Comparison of ENCODE assay signal across 14 mouse cellular contexts in genomic region chr9:70977392-70977791, GRCm38 (mm10). TPM values are rescaled to one million over a fixed set of nuclear protein-coding genes. Genes with fewer than 3 reads are reported as not detected.
A peak's percentile ranks its signal among the peaks of the same experiment; 100 is the strongest.
DNase-seq lines count a peak whose midpoint lies in the region; ATAC-seq lines count a peak whose summit lies in the region.
"Had no signal": no experiment of that assay in that cellular context is flagged by ENCODE, and none has a peak within 500 bp of the region (broad histone marks: within the 10 kb centered on the region; RNA-seq: fewer than 3 reads in every experiment).

No protein-coding gene starts in this region.

- no peaks in the 10 kb centered on the region for H3K4me1 ChIP-seq in kidney, embryonic 14.5 days (ENCODE audit: control insufficient read depth, insufficient read depth, low read length)
- H3K4me1 ChIP-seq in heart, embryonic 13.5 days = no peaks in the 10 kb centered on the region
- H3K4me1 ChIP-seq in kidney, embryonic 15.5 days = no peaks in the 10 kb centered on the region
- H3K4me1 ChIP-seq: midbrain, embryonic 15.5 days had no signal

- H3K27me3 ChIP-seq in kidney, embryonic 14.5 days (ENCODE audit: control insufficient read depth, insufficient read depth, low read length) = no peaks in the 10 kb centered on the region
- H3K27me3 ChIP-seq in heart, embryonic 13.5 days (replicated peaks) = no peaks in the 10 kb centered on the region
- no peaks in the 10 kb centered on the region for H3K27me3 ChIP-seq in kidney, embryonic 15.5 days
- H3K27me3 ChIP-seq: liver, embryonic 13.5 days; midbrain, embryonic 15.5 days had no signal

- H3K36me3 ChIP-seq in kidney, embryonic 14.5 days (ENCODE audit: control insufficient read depth, insufficient read depth, low read length) = no peaks in the 10 kb centered on the region
- H3K36me3 ChIP-seq in heart, embryonic 13.5 days = no peaks in the 10 kb centered on the region
- H3K36me3 ChIP-seq in kidney, embryonic 15.5 days = no peaks in the 10 kb centered on the region
- H3K36me3 ChIP-seq: liver, embryonic 13.5 days; midbrain, embryonic 15.5 days had no signal

- ATAC-seq in kidney, embryonic 14.5 days (ENCODE audit: low FRiP score, low TSS enrichment) = no peak
- no peak for ATAC-seq in heart, embryonic 13.5 days (ENCODE audit: extremely low read depth, insufficient number of reproducible peaks, low FRiP score, low TSS enrichment)
- ATAC-seq in kidney, embryonic 15.5 days (replicated peaks; ENCODE audit: low FRiP score) = no peak
- ATAC-seq: midbrain, embryonic 15.5 days had no signal

- H3K4me3 ChIP-seq in kidney, embryonic 14.5 days (ENCODE audit: low read length) = no peak overlapping the region
- H3K4me3 ChIP-seq in heart, embryonic 13.5 days = no peak overlapping the region
- H3K4me3 ChIP-seq in kidney, embryonic 15.5 days (replicated peaks) = no peak overlapping the region
- H3K4me3 ChIP-seq: left cerebral cortex, adult 2 months; liver, embryonic 13.5 days; midbrain, embryonic 15.5 days had no signal

- peak; percentile 57 for DNase-seq in kidney, adult 11 months
- peak; percentile 43 for DNase-seq in lung, postnatal 36 days
- no peak for DNase-seq in layer of hippocampus, postnatal 10 days (ENCODE audit: low spot score in 2 of 2)
- no peak for DNase-seq in left cerebral cortex, adult 11 months (ENCODE audit: low spot score)
- no peak for DNase-seq in adipocyte (ENCODE audit: low spot score)
- DNase-seq: cerebellum, postnatal 36 days; gastrocnemius, postnatal 10 days; liver, embryonic 13.5 days had no signal

- WGBS in kidney, embryonic 14.5 days = 79% methylated on average over 1 of the region's 1 CpGs
- 54% methylated on average over 1 of the region's 1 CpGs for WGBS in heart, embryonic 13.5 days
- WGBS in kidney, embryonic 15.5 days = 61% methylated on average over 1 of the region's 1 CpGs

- H3K9ac ChIP-seq in kidney, embryonic 14.5 days (ENCODE audit: low read depth, low read length) = no peak overlapping the region
- H3K9ac ChIP-seq in heart, embryonic 13.5 days = no peak overlapping the region
- no peak overlapping the region for H3K9ac ChIP-seq in kidney, embryonic 15.5 days
- H3K9ac ChIP-seq: liver, embryonic 13.5 days; midbrain, embryonic 15.5 days had no signal

- H3K27ac ChIP-seq in kidney, embryonic 14.5 days (ENCODE audit: low read depth, low read length) = no peak overlapping the region
- peak overlapping the region; percentile 73 for H3K27ac ChIP-seq in heart, embryonic 13.5 days (replicated peaks)
- H3K27ac ChIP-seq in kidney, embryonic 15.5 days = 0 out of 2 replicates have a peak overlapping the region, but pooled peaks have one; percentile 39
- H3K27ac ChIP-seq: left cerebral cortex, adult 2 months; liver, embryonic 13.5 days; midbrain, embryonic 15.5 days had no signal

- peaks cover 3% of the 10 kb centered on the region; the same call in 1 of the 2 replicates for H3K9me3 ChIP-seq in kidney, embryonic 14.5 days (ENCODE audit: control insufficient read depth, low read length)
- no peaks in the 10 kb centered on the region for H3K9me3 ChIP-seq in heart, embryonic 13.5 days
- no peaks in the 10 kb centered on the region for H3K9me3 ChIP-seq in kidney, embryonic 15.5 days (replicated peaks)
- H3K9me3 ChIP-seq: liver, embryonic 13.5 days; midbrain, embryonic 15.5 days had no signal

- no peak overlapping the region for H3K4me2 ChIP-seq in kidney, embryonic 14.5 days (replicated peaks; ENCODE audit: low read depth, low read length)
- no peak overlapping the region for H3K4me2 ChIP-seq in heart, embryonic 13.5 days
- no peak overlapping the region for H3K4me2 ChIP-seq in kidney, embryonic 15.5 days
- H3K4me2 ChIP-seq: liver, embryonic 13.5 days; midbrain, embryonic 15.5 days had no signal

RNA-seq across cellular contexts. Expression of gene Lipc, which starts 25.4 kb away (rescaled TPM):
- polyA plus RNA-seq in kidney, embryonic 14.5 days (2014; fragmentation: Nextera tagmentation; extraction: Ambion mirVana) = 0.47 and 0.79 TPM in 2 replicates
- polyA plus RNA-seq in heart, embryonic 13.5 days (2015; fragmentation: Nextera tagmentation; extraction: Ambion mirVana) = 0.21 and 0.93 TPM in 2 replicates
- polyA plus RNA-seq in kidney, embryonic 15.5 days (2015; fragmentation: Nextera tagmentation; extraction: Ambion mirVana) = 0.80 and 1.1 TPM in 2 replicates
- total RNA-seq in layer of hippocampus, postnatal 10 days (2021) = 1 to 10 TPM in 1 of 2 experiments, under 1 TPM in 1; 0.82 to 1.1 TPM
- total RNA-seq: neutrophil, adult 5-6 weeks had no signal

Comparison
In these comparisons a context has a peak if more than half of its experiments do, and no peak if none do; other contexts are left out.
1. DNase-seq: peak in kidney, adult 11 months (single experiment) and lung, postnatal 36 days (single experiment); none in layer of hippocampus, postnatal 10 days (0 of 2), left cerebral cortex, adult 11 months (single experiment) and adipocyte (single experiment).